Mouse (Mus musculus) liver, embryonic 11.5 days (tissue): ENCODE results near the gene Daw1. TPM values are rescaled to one million over a fixed set of nuclear protein-coding genes. Genes with fewer than 3 reads are reported as not detected.

Source experiments
- ATAC-seq: fragments of 200-750 bp; cut with Nextera tagmentation; replicated peaks from 2 replicates; pipeline ENCODE4 v1.8.0; 2017; ENCODE audit warnings: moderate number of reproducible peaks, mild to moderate bottlenecking, moderate TSS enrichment, moderate library complexity; ENCODE audit not compliant: low FRiP score
- DNase-seq: peaks from one replicate; pipeline ENCODE4 v3.0.0-alpha.2; 2017; ENCODE audit warnings: low spot score
- H3K27ac ChIP-seq: fragments of 300-500 bp; sonication (generic); 2 replicates; pipeline ENCODE4 v1.5.1; 2014; ENCODE audit warnings: mild to moderate bottlenecking, low read depth, low read length, control low read depth
- H3K27me3 ChIP-seq: fragments of 300-500 bp; sonication (generic); replicated peaks from 2 replicates; pipeline ENCODE4 v1.6.1; 2014; ENCODE audit warnings: low read length, mixed read lengths; ENCODE audit not compliant: control insufficient read depth, insufficient read depth
- H3K36me3 ChIP-seq: fragments of 300-500 bp; sonication (generic); 2 replicates; pipeline ENCODE4 v1.6.1; 2014; ENCODE audit warnings: mild to moderate bottlenecking, low read length, moderate library complexity, mixed read lengths; ENCODE audit not compliant: control insufficient read depth, insufficient read depth
- H3K4me1 ChIP-seq: fragments of 300-500 bp; sonication (generic); replicated peaks from 2 replicates; pipeline ENCODE4 v1.6.1; 2014; ENCODE audit warnings: low read length, mixed read lengths; ENCODE audit not compliant: control insufficient read depth, insufficient read depth
- H3K4me2 ChIP-seq: fragments of 300-500 bp; sonication (generic); 2 replicates; pipeline ENCODE4 v1.6.1; 2014; ENCODE audit warnings: mild to moderate bottlenecking, control low read depth, moderate library complexity
- H3K4me3 ChIP-seq: fragments of 300-500 bp; sonication (generic); 2 replicates; pipeline ENCODE4 v1.5.1; 2014; ENCODE audit warnings: low read depth, low read length, control low read depth
- H3K9ac ChIP-seq: fragments of 300-500 bp; sonication (generic); 2 replicates; pipeline ENCODE4 v1.6.1; 2014; ENCODE audit warnings: low read depth, low read length, control low read depth
- H3K9me3 ChIP-seq: fragments of 300-500 bp; sonication (generic); 2 replicates; pipeline ENCODE4 v1.6.1; 2016; ENCODE audit warnings: low read length, inconsistent platforms, mixed read lengths; ENCODE audit not compliant: control insufficient read depth
- WGBS: fragments of 180-500 bp; shearing (Covaris S2); extraction: QIAGEN DNeasy Blood & Tissue Kit; methylation state at CpG from one replicate; pipeline ENCODE4 v1.1.7; 2014; 5-methylcytosine and 5-hydroxymethylcytosine counted together
- polyA plus RNA-seq: library from polyadenylated mRNA; unstranded; fragments of >200 nt; fragmentation: Nextera tagmentation; extraction: Ambion mirVana; gene quantifications from 2 replicates; pipeline ENCODE4 v1.2.1, GENCODE M21; 2014

Daw1 gene
- polyA plus RNA-seq, 1 experiment from 2014 or later: not detected

- 63% methylated on average over 3 of the region's 3 CpGs for WGBS
- Histone ChIP-seq H3K4me3 (no peak overlapping the region), H3K9me3 (no peaks in the 10 kb centered on the region), H3K9ac (no peak overlapping the region), H3K27me3 (no peaks in the 10 kb centered on the region), H3K27ac (no peak overlapping the region), H3K4me1 (no peaks in the 10 kb centered on the region), H3K4me2 (no peak overlapping the region), H3K36me3 (no peaks in the 10 kb centered on the region)
- DNase-seq (no peak), ATAC-seq (no peak)
Measured at GRCm38 (mm10) chr1:83161658-83162057, 2.1 kb downstream of the Daw1 start.

GRCm38 (mm10) chr1:83164027-83164426 is 4.5 kb downstream of the Daw1 start:
- ATAC-seq: no peak
- Histone ChIP-seq H3K9me3 (no peaks in the 10 kb centered on the region), H3K4me2 (no peak overlapping the region), H3K27ac (no peak overlapping the region), H3K27me3 (no peaks in the 10 kb centered on the region), H3K4me1 (no peaks in the 10 kb centered on the region), H3K4me3 (no peak overlapping the region), H3K9ac (no peak overlapping the region), H3K36me3 (no peaks in the 10 kb centered on the region)
- no peak for DNase-seq
- 67% methylated on average over 3 of the region's 3 CpGs for WGBS

- 72% methylated on average over 3 of the region's 3 CpGs for WGBS
- no peaks in the 10 kb centered on the region for H3K36me3 ChIP-seq
- DNase-seq: no peak
Measured at GRCm38 (mm10) chr1:83169158-83169557, 9.6 kb downstream of the Daw1 start.

GRCm38 (mm10) chr1:83175985-83176384 is 16.4 kb downstream of the Daw1 start:
- H3K4me2 ChIP-seq: no peak overlapping the region
- H3K9ac ChIP-seq: no peak overlapping the region
- no peaks in the 10 kb centered on the region for H3K36me3 ChIP-seq
- H3K9me3 ChIP-seq: no peaks in the 10 kb centered on the region
- no peak for DNase-seq
- ATAC-seq: no peak
- 65% methylated on average over 1 of the region's 1 CpGs for WGBS
- H3K27me3 ChIP-seq: no peaks in the 10 kb centered on the region
- no peak overlapping the region for H3K4me3 ChIP-seq
- H3K27ac ChIP-seq: no peak overlapping the region
- no peaks in the 10 kb centered on the region for H3K4me1 ChIP-seq

More at GRCm38 (mm10) chr1:83169158-83169557, 9.6 kb downstream of the Daw1 start:
- H3K4me2 ChIP-seq: no peak overlapping the region
- no peaks in the 10 kb centered on the region for H3K9me3 ChIP-seq
- H3K4me1 ChIP-seq: no peaks in the 10 kb centered on the region
- H3K9ac ChIP-seq: no peak overlapping the region
- H3K27me3 ChIP-seq: no peaks in the 10 kb centered on the region
- no peak overlapping the region for H3K4me3 ChIP-seq
- no peak overlapping the region for H3K27ac ChIP-seq
- no peak for ATAC-seq

GRCm38 (mm10) chr1:83179531-83179930 is 20.0 kb downstream of the Daw1 start:
- H3K9ac ChIP-seq: no peak overlapping the region
- 90% methylated on average over 7 of the region's 7 CpGs for WGBS

DNA sequence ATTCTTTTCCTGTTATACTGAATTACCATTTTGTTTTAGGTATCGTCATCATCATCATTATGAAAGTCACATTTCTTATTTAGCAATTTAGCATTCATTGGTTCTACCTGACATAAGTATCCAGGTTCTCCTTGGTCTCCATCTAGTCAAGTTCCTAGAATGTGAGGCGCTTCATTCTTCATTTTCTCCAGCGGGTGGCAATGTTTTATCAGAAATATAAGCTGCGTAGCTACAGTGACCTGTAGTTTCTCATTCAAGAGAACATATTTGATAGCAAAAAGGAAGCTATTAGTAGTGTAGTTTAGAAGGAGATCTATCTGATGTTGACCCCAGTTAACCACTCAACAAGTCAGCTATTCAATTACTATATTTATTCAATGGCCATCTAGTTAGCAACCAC is 21.9 kb downstream of the Daw1 start:
- no peak for DNase-seq
- no peak overlapping the region for H3K27ac ChIP-seq
- no peak overlapping the region for H3K4me3 ChIP-seq

More at GRCm38 (mm10) chr1:83179531-83179930, 20.0 kb downstream of the Daw1 start:
- DNase-seq (no peak), ATAC-seq (no peak)
- Histone ChIP-seq H3K4me1 (no peaks in the 10 kb centered on the region), H3K27ac (no peak overlapping the region), H3K4me3 (no peak overlapping the region), H3K36me3 (no peaks in the 10 kb centered on the region), H3K4me2 (no peak overlapping the region), H3K9me3 (no peaks in the 10 kb centered on the region), H3K27me3 (no peaks in the 10 kb centered on the region)

GRCm38 (mm10) chr1:83187154-83187553 is 27.6 kb downstream of the Daw1 start:
- Histone ChIP-seq H3K27ac (no peak overlapping the region), H3K4me3 (no peak overlapping the region), H3K36me3 (no peaks in the 10 kb centered on the region), H3K4me1 (no peaks in the 10 kb centered on the region), H3K27me3 (no peaks in the 10 kb centered on the region), H3K4me2 (no peak overlapping the region), H3K9me3 (no peaks in the 10 kb centered on the region), H3K9ac (no peak overlapping the region)
- 49% methylated on average over 2 of the region's 2 CpGs for WGBS
- no peak for ATAC-seq
- DNase-seq: no peak

More for the DNA sequence above, 21.9 kb downstream of the Daw1 start:
- Histone ChIP-seq H3K4me2 (no peak overlapping the region), H3K4me1 (no peaks in the 10 kb centered on the region), H3K27me3 (no peaks in the 10 kb centered on the region), H3K36me3 (no peaks in the 10 kb centered on the region), H3K9me3 (no peaks in the 10 kb centered on the region), H3K9ac (no peak overlapping the region)
- no peak for ATAC-seq
- WGBS: 64% methylated on average over 4 of the region's 4 CpGs

DNA sequence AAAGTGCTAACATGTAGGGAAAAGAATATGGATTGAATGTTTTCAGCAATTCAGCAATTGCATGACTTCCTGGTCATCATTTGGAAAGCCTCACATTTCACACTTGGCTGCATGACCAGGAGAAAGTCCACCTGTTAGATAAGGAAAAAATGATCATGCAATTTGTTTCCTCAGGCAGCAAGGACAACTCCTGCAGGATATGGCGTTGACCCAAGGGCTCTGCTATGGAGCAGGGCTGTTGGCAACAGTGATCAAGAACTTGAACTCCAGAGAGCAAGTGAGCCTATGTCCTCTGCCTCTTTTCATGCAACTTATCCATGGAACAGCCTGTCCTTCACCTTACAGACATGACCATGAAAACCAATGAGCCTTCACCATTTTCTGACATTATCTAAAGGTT is 50.4 kb downstream of the Daw1 start:
- DNase-seq: no peak
- no peaks in the 10 kb centered on the region for H3K27me3 ChIP-seq
- no peaks in the 10 kb centered on the region for H3K36me3 ChIP-seq
- H3K4me2 ChIP-seq: no peak overlapping the region
- WGBS: 73% methylated on average over 1 of the region's 1 CpGs
- ATAC-seq: no peak
- no peaks in the 10 kb centered on the region for H3K4me1 ChIP-seq
- H3K4me3 ChIP-seq: no peak overlapping the region
- H3K9me3 ChIP-seq: no peaks in the 10 kb centered on the region
- no peak overlapping the region for H3K27ac ChIP-seq
- H3K9ac ChIP-seq: no peak overlapping the region

GRCm38 (mm10) chr1:83218260-83218659 is 58.7 kb downstream of the Daw1 start:
- Histone ChIP-seq H3K27me3 (no peaks in the 10 kb centered on the region), H3K4me2 (no peak overlapping the region), H3K9me3 (no peaks in the 10 kb centered on the region), H3K4me1 (no peaks in the 10 kb centered on the region), H3K27ac (no peak overlapping the region), H3K4me3 (no peak overlapping the region), H3K9ac (no peak overlapping the region), H3K36me3 (no peaks in the 10 kb centered on the region)
- no peak for DNase-seq
- ATAC-seq: no peak
- 39% methylated on average over 1 of the region's 1 CpGs for WGBS
